ENCODE assay signal across 15 mouse cellular contexts in the genomic region with DNA sequence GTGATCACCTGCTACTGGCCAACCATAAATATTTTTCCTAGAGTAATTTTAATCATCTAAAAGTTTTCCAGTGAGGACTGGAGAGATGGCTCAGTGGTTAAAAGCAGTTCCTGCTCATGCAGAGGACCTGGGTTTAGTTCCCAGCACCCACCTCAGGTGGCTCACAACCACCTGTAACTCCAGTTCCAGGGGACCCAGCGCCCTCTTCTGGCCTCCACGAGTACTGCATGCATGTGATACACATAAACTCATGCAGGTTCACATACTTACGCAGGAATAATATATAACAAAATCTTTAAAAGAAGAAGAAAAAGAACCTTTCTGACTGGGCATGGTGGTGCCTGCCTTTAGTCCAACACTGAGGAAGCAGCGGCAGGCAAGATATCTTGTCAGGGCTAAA. TPM values are rescaled to one million over a fixed set of nuclear protein-coding genes. Genes with fewer than 3 reads are reported as not detected.
DNase-seq lines count a peak whose midpoint lies in the region; TF ChIP-seq lines count a peak whose summit lies in the region.
"Had no signal": no experiment of that assay in that cellular context is flagged by ENCODE, and none has a peak within 500 bp of the region (broad histone marks: within the 10 kb centered on the region; RNA-seq: fewer than 3 reads in every experiment).

No protein-coding gene starts in this region.

- H3K4me3 ChIP-seq in layer of hippocampus, adult 2 months, result no peak overlapping the region
- H3K4me3 ChIP-seq in midbrain, embryonic 10.5 days, result no peak overlapping the region
- H3K4me3 ChIP-seq: limb, embryonic 10.5 days; neural tube, embryonic 13.5 days had no signal

- H3K36me3 ChIP-seq in midbrain, embryonic 10.5 days, result no peaks in the 10 kb centered on the region
- H3K36me3 ChIP-seq: limb, embryonic 10.5 days; neural tube, embryonic 13.5 days had no signal

- peaks cover 12% of the 10 kb centered on the region for H3K9me3 ChIP-seq in midbrain, embryonic 10.5 days (replicated peaks)
- H3K9me3 ChIP-seq: limb, embryonic 10.5 days had no signal

- TF ChIP-seq CTCF in layer of hippocampus, adult 2 months (conservative IDR thresholded peaks at IDR 0.05), result peak; percentile 55

- no peak overlapping the region for H3K27ac ChIP-seq in layer of hippocampus, adult 2 months
- no peak overlapping the region for H3K27ac ChIP-seq in midbrain, embryonic 10.5 days (replicated peaks)
- H3K27ac ChIP-seq: limb, embryonic 10.5 days; neural tube, embryonic 13.5 days had no signal

- WGBS in midbrain, embryonic 10.5 days, result 82% methylated on average over 4 of the region's 4 CpGs

- peak; percentile 23 to 36 for DNase-seq in cerebellum, postnatal 10 days
- no peak for DNase-seq in cerebellum, adult 18-20 months
- no peak for DNase-seq in layer of hippocampus, adult 2 months (ENCODE audit: low spot score in 2 of 2)
- DNase-seq in layer of hippocampus, adult 9-11 months, result no peak
- peak; percentile 30 for DNase-seq in thymus, postnatal 4 days
- no peak for DNase-seq in thymus, postnatal 36 days
- no peak for DNase-seq in neural tube, embryonic 10.5 days (ENCODE audit: extremely low spot score, low spot score)
- no peak for DNase-seq in midbrain, embryonic 10.5 days (ENCODE audit: low spot score)
- DNase-seq: adrenal gland, postnatal 25 days; cerebellum, postnatal 36 days; gastrocnemius, postnatal 14 days; layer of hippocampus, postnatal 36 days; lung, adult 2 months had no signal

- H3K27me3 ChIP-seq in midbrain, embryonic 10.5 days (ENCODE audit: low read depth, poor library complexity, severe bottlenecking), result no peaks in the 10 kb centered on the region
- H3K27me3 ChIP-seq: neural tube, embryonic 13.5 days had no signal

- H3K4me1 ChIP-seq in midbrain, embryonic 10.5 days, result peaks cover 4% of the 10 kb centered on the region
- H3K4me1 ChIP-seq: neural tube, embryonic 13.5 days had no signal

RNA-seq across cellular contexts. Expression of a gene that starts 33.2 kb away (rescaled TPM):
- total RNA-seq in layer of hippocampus, adult 2 months (2021), result 100 to 1,000 TPM; 103 to 113 TPM
- polyA plus RNA-seq in midbrain, embryonic 10.5 days (2016; fragmentation: Nextera tagmentation; extraction: Ambion mirVana), result 19.0 and 28.6 TPM in 2 replicates

RNA-seq across cellular contexts. Expression of a gene that starts 45.4 kb away (rescaled TPM):
- total RNA-seq in layer of hippocampus, adult 2 months (2021), result 1 to 10 TPM; 1.4 to 2.0 TPM
- polyA plus RNA-seq in midbrain, embryonic 10.5 days (2016; fragmentation: Nextera tagmentation; extraction: Ambion mirVana), result 20.1 and 29.0 TPM in 2 replicates

Comparison
In these comparisons a context has a peak if more than half of its experiments do, and no peak if none do; other contexts are left out.
1. DNase-seq: peak in cerebellum, postnatal 10 days (2 of 2) and thymus, postnatal 4 days (single experiment); none in cerebellum, adult 18-20 months (0 of 2), layer of hippocampus, adult 2 months (0 of 2), layer of hippocampus, adult 9-11 months (single experiment), thymus, postnatal 36 days (0 of 2), neural tube, embryonic 10.5 days (single experiment) and midbrain, embryonic 10.5 days (single experiment).